Mouse (Mus musculus) CD4-positive, CD25-positive, alpha-beta regulatory T cell (primary cell): ENCODE results near the gene Sept12. TPM values are rescaled to one million over a fixed set of nuclear protein-coding genes. Genes with fewer than 3 reads are reported as not detected.

Experiments used
- polyA plus RNA-seq: library from polyadenylated mRNA; unstranded; fragments of 100-300 nt; shearing (Covaris generic); gene quantifications from one replicate; pipeline ENCODE4 v1.2.1, GENCODE M21; 2017

The Sept12 gene
- polyA plus RNA-seq = 0.07 TPM

DNA sequence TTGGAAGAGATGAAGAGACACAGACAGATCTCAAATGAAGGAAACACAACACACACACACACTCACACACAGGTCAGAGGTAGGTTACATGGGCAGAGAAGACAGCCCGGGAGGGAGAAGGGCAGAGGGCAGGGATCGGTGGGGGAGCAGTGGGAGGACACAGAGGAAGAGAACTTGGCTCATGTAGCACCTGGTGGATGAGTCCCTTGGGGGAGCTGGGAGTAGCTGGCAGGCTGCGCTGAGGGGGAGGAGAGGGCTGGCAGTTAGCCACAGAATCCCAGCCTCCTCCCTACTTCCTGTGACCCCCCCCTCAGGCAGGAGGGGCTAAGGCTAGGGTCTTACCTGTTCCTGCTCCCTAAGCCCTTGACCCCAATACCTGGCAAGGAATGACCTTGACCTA lies at the start of gene Sept12:
Sept12 (minus strand) TSS at position 300 of the 400 bp plus-strand sequence.

DNA sequence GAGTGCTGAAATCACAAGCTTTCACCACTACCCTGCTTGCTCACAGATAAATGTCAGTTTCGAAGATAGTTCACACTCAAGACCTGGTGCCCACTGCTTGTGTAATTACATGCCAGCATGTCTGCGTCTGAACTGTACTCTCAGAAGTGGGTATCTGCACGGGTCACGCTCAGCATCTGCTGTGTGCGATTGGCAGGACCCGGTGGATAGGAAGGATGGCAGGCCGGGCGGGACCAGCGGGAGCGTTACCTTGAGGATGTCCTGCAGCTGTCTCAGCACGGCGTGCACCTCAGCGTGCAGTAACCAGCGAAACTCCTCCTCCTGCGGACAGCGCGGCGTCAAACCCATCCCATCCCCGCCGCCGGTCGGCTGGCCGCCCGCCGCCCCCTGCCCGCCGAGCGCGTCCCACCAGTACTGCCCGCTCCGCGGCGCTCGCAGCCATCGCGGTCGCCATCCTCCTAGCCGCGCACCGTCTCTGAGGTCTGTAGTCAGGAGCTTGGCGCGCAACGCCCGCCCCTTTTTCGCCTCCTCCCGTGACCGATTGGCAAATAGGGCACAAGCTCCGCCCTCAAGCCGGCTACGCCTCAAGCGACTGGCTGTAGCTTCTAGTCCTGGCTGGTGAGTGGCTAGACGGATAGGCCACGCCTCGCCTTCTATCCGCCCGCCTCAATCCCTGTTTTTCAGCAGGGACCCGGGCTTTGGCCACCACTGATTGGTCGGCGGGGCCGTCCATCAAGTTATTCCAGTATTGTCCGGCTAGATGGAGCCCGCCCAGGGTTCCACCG lies 15.6 kb upstream of the Sept12 start, which contains the start of gene Rogdi:
Rogdi (minus strand) TSS at position 500 of the 785 bp plus-strand sequence.

DNA sequence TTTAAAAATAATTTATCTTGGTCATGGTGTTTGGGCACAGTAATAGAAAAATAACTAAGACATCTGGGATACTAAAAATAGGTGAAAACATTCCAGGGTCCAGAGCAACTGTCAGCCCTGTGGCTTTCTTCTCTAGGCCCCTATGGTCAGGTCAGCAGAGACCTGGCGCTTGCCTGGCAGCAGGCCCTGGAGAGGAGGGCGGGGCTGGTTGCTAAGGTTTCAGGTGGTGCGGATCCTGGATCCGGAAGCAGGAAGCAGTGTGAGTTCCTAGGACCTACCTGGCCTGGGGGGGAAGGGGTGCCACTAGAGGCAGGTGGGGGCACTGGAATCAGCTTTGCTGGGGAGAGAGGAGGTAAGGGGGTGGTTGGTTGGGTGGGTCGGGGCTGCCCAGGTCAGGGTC lies 9.4 kb upstream of the Sept12 start, which contains the start of gene Smim22:
Smim22 (plus strand) TSS at position 222 of the 400 bp plus-strand sequence.

DNA sequence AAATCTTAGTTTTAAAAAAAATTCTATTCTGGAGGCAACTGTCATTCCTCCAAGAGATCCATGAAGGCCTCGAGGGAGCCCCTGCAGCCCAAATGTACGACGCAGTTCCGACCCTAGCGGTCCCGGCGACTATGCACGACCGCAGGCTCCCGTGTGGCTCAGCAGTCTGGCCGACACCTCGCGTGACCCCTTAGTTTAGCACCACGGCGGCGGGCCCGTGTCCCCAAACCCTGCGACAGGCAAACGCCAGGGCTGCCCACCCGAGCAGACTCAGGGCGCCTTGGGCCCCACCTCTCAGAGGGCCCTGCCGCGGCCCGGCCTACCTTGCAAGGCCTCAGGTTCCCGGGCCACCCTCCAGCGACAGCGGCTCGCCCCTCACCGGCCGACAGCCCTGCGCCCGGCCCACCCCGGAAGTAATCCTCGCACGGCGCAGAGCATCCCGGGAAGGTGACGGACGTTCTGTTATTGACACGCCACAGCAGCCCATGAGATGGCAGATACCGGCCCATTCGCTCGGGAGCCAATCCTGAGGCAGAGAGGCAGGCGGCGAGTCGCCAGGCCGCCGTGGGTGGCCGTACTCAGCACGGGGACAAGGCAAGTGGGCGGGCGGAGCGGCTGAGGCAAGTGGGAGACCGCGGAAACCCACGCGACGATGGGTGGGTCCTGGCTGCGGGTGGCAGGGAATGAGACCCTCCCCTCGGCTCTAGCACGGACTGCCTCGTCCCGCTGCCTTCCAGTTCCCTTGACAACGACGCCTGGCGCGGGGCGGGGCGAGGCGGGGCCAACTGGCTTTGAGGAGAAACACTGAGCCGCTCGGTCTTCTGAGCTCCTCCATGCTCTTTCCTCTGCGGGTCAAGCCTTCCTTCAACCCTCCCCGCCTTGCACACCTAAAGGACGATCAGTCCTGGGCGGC lies 33.6 kb downstream of the Sept12 start, which contains the start of gene Anks3:
Anks3 (minus strand) TSS at position 409 of the 913 bp plus-strand sequence.

DNA sequence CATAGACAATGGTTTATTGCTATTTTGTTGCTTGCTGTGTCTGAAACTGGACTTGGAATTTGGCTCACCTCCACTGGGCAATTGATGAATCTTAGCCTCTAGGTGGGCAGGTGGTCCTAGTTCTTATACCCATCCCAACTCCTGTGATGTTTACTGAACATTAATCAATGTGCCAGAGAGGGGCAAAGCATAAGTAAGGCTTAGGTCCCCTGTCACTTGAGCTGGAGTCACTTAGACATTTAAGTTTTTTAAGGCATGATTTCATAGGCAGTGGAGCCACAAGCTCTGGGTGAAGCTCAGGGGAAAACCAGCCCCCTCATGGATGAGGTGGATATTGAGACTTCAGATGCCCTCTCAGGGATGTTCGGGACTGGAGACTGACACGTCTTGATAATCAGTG lies 59.2 kb downstream of the Sept12 start, which contains the start of gene Nudt16l1:
Nudt16l1 (plus strand) TSS at position 301 of the 400 bp plus-strand sequence.

Other genes starting within 250 kb of the Sept12 start
- 49.0 TPM for gene Cdip1, start 207.6 kb downstream of the Sept12 start, polyA plus RNA-seq
- 0.38 TPM for gene 4930562C15Rik, start 162.4 kb downstream of the Sept12 start, polyA plus RNA-seq
- gene Ubald1, start 117.5 kb downstream of the Sept12 start, polyA plus RNA-seq = 54.5 TPM
- gene Mgrn1, start 111.6 kb downstream of the Sept12 start, polyA plus RNA-seq = 67.8 TPM
- gene Nudt16l1, start 59.1 kb downstream of the Sept12 start, polyA plus RNA-seq = 146 TPM
- 81.4 TPM for gene Anks3, start 33.6 kb downstream of the Sept12 start, polyA plus RNA-seq
- not detected for gene Smim22, start 9.4 kb upstream of the Sept12 start, polyA plus RNA-seq
- 19.7 TPM for gene Rogdi, start 15.7 kb upstream of the Sept12 start, polyA plus RNA-seq
- 160 TPM for gene Glyr1, start 52.0 kb upstream of the Sept12 start, polyA plus RNA-seq
- 43.5 TPM for gene Ubn1, start 52.2 kb upstream of the Sept12 start, polyA plus RNA-seq
- gene Ppl, start 134.6 kb upstream of the Sept12 start, polyA plus RNA-seq = 0.02 TPM
- not detected for gene Sec14l5, start 149.3 kb upstream of the Sept12 start, polyA plus RNA-seq
- gene Nagpa, start 206.2 kb upstream of the Sept12 start, polyA plus RNA-seq = 51.0 TPM
- gene AU021092, start 224.4 kb upstream of the Sept12 start, polyA plus RNA-seq = not detected
- gene Alg1, start 235.8 kb upstream of the Sept12 start, polyA plus RNA-seq = 54.1 TPM